Mouse (Mus musculus): ENCODE measurements around the gene Leng8. TPM values are rescaled to one million over a fixed set of nuclear protein-coding genes. Genes with fewer than 3 reads are reported as not detected.
A peak's percentile ranks its signal among the peaks of the same experiment; 100 is the strongest.

Leng8 gene
- total RNA-seq, 1 experiment from 2014 or later: 169 TPM

DNA sequence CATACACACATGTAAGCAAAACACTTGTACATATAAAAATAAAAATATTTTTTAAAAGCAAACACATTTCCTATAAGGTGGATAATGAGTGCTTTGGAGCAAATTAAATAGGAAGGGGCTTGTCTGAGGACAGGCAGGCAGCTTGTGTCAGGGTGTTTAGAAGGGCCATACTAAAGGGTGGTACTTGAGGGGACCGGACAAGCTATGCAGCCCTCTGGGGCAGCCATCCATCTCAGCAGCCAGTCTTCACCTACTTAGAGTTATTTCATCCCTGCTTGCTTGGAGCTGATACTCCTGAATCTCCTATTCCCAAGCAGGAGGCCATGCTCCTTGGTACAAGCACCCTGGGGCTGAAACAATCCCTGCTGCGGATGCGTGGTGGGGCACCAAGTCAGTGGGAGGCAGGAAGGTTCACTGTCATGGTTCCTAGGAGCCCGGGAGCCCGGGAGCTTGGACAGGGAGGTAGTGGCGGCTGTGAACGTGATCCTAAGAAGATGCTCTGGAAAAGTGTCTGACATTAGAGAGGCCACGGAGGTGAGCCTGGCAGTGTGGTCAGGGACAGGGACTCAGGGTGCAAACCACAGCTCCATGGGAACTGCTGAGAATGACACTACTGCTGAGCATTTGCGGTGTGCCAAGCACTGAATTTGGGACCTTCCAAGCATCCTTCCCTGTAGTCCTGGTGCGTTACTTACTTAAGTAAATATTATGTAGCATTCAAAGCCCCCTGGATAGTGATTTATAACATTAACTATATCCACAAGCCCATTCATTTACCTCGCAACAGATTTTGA lies 9.7 kb upstream of the Leng8 start:
- no peak for DNase-seq

DNA sequence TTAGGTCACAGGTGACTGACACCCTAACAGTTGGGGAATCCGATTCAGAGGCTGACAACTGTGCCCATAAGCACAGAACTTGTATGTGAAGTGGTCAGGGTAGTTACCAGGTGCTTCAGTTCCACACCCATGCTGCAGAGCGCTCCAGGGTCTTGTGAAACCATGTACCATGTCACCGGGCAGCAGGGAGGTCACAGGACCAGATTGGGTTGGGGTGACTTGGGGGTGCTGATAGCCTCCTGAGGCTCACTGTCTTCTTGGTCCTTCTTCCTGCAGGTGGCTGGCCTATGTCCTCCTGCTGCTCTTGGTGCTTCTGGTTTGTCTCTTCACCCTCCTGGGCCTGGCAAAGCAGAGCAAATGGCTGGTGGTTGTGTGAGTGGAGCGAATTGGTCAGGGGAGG lies 8.9 kb upstream of the Leng8 start:
- DNase-seq: no peak

GRCm38 (mm10) chr7:4128860-4129259 lies 8.0 kb upstream of the Leng8 start:
- DNase-seq: no peak

DNA sequence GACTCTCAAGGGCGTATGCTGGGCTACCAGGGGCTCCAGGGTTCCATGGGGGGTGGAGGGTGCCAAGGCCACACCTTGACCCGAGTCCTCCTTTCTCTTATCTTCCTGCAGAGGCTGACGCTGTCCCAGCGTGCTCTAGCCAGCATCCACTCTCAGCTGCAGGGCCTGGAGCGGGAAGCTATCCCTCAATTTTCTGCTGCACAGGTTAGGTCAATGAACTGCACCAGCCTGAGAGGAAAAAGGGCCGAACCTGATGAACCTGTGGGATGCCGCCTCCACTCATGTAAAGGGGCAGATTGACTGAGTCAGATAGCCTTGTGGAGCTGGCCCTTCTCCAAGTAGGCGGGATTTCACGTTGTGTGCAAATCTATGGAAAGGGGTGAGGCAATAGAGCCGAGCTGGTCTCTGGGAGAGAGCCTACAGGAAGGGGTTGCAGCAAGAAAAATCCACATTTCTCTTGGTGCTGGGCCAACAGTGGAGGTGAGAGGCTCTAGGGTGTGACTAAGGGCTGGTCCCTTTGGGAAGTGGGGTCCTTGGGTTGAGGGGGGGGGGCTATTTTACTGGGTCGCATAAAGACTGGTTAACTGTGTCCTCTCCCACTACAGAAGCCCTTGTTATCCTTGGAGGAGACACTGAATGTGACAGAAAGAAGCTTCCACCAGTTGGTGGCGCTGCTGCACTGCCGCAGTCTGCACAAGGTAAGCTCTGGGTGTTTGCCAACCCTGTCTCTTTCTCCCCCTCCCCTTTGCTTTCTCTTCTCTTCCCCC lies 6.0 kb upstream of the Leng8 start:
- peak; percentile 81 for DNase-seq

- no peak for DNase-seq
Observed at GRCm38 (mm10) chr7:4131964-4132363, 4.9 kb upstream of the Leng8 start.

DNA sequence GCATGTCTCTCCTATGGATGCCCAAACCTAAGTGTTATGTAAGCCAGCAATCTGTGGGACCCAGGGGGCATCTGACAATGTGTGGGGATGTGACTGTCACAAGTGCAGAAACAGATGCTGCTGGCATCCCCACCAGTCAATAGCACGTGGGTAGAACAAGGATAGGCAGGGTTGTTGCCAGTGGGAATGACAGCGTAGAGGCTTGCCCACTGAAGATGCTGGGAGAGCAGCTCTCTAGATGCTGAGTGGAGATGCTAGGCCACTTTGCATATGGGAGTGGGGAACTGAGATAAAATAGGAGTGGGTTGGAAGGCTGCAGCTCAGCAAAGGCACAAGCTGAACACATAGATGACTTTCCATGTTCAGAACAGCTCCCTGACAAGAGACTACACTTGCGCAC lies 4.3 kb upstream of the Leng8 start:
- no peak for DNase-seq

GRCm38 (mm10) chr7:4132998-4133397 lies 3.8 kb upstream of the Leng8 start:
- DNase-seq: no peak

DNA sequence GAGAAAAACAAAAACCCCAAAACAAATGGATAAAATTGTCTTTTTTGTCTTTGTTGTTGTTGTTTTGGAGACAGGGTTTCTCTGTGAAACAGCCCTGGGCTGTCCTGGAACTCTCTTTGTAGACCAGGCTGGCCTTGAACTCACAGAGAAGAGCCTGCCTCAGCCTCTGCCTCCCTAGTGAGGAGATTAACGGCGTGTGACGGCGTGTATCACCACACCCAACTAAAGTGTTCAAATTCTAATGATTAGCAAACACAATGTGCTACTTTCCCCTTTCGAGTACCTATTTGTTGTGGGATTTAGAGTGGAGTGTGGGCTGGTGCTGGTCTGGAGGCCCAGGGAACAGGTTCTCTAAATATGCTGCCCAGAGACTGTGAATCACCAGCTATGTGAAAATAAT lies 1.9 kb upstream of the Leng8 start:
- DNase-seq: no peak

- DNase-seq: no peak
Observed at GRCm38 (mm10) chr7:4136404-4136770, 452 bp upstream of the Leng8 start.

DNA sequence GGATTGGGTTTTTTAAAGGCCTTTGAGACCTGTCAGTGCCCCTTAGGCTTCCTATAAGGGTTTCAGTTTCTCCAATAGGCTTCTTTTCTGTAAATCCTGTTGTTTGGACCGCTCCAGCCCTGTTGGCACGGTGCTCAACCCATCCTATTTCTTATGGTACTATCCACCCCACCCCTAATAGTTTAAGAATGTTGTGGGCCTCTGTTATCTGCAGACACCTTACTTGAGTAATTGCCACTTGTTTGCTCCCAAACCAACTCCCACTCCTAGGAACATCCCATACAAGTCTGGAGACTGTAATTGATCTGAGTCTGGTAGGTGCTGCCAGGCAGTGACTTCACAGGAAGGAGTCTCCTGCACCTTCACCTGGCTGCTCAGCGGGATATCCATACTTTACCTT lies 907 bp downstream of the Leng8 start:
- DNase-seq: no peak

- DNase-seq: no peak
Observed at GRCm38 (mm10) chr7:4138181-4138580, 1.3 kb downstream of the Leng8 start.

DNA sequence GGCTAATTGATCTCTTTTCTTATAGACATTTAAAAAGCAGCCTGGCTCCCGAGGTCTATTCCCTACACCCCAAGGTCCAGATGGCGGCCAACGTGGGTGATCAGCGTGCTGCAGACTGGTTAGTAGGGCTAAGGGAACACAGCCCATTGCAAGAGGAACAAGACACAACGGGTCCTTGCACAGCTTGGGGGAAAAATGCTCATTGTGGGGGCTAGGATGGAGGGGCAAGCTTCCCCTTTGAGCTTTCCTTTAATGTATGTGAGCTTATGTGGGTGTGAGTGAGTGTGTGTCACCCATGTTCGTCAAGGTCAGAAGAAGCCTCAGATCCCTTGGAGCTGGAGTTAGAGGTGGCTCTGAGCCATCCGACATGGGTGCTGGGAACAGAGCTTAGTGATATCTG lies 1.8 kb downstream of the Leng8 start:
- no peak for DNase-seq

- DNase-seq: no peak
Observed at GRCm38 (mm10) chr7:4139391-4139790, 2.6 kb downstream of the Leng8 start.

DNA sequence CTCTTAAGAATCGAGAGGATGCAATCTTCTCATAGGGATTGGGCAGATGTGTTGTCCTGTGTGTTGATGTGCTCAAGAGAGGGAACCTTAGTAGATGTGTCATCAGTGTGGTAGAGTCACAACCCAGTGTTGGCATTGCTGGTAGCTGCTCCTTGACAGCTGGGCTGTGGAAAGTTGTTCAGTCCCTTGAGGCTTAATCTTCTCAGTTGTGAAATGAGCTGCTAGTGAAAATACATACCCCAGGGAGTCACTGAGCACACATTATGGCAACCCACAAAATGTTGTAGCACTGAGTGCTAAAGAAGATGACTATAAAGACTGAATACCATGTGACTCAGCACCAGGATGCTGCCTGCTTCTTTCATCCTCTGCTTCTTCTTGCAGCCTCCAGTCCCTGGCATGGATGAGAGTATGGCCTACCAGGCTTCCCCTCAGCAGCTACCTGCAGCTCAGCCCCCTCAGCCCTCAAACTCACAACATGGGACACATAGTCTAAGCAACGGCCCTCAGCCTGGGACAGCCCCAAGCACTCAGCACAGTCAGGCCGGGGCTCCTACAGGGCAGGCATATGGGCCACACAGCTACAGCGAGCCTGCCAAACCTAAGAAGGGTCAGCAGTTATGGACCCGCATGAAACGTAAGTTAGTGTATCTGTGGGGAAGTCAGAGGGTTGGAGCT lies 4.9 kb downstream of the Leng8 start:
- DNase-seq: no peak

- no peak for DNase-seq
Observed at GRCm38 (mm10) chr7:4142796-4143445, 6.1 kb downstream of the Leng8 start.

DNA sequence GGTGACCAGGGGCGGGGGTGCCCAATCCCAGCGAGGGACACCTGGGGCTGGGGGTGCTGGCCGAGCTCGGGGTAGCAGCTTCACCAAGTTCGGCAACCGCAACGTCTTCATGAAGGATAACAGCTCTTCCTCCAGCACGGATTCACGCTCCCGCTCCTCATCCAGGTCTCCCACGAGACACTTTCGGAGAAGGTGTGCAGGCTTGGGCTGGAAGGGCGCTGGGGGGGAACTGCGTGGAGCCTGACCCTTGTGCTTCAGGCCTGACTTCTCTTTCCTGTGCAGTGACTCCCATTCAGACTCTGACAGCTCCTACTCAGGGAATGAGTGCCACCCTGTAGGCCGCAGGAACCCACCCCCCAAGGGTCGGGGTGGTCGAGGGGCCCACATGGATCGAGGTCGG lies 6.7 kb downstream of the Leng8 start:
- DNase-seq: no peak

- no peak for DNase-seq
Observed at GRCm38 (mm10) chr7:4144046-4144445, 7.2 kb downstream of the Leng8 start.

GRCm38 (mm10) chr7:4144766-4145551 lies 8.1 kb downstream of the Leng8 start:
- DNase-seq: no peak

- DNase-seq: peak; percentile 60
Observed at GRCm38 (mm10) chr7:4145552-4146190, 8.8 kb downstream of the Leng8 start.

DNA sequence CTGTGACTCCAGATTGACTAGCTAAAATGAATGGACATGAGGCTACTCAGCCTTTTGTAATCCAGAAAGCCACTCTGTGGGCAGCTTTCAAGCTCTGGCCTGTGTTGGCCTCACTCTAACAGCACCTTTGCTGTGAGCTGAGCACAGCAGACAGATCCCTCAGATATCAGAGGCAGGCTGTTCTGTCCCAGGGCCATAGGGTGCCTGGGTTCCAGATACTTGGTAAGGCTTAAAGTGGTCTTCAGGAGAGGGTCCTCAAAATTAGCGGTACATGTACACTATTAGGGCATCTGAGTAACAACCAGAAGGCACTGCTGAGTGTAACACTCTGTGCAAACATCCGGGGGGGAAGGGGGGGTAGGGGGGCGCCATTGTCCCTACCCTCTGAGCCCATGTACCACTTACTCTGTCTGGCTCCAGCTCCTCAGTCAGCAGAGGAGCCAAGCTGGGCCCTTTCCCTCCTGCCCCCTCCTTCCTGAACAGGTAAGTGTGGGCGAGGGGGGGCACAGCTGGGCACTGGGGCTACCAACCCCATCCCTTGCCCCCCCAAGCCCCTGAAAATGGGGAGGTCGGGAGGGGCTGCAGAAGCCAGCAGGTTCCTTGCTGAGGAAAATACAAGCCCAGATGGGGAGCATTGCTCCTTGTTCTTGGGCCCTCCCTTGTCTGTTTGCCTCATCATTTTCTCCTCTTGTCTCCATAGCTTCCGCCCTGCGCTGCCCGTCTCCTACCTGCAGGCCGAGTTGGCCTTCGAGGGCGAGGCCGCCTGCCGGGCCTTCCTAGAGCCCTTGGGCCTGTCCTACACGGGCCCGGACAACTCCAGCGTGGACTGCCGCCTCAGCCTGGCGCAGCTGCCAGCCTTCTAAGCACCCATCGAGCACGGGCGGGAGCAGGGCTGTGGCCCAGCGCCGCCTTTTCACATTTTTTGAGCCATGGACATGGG lies 9.7 kb downstream of the Leng8 start:
- no peak for DNase-seq

Data from adrenal gland, postnatal 25 days (tissue).